Mouse (Mus musculus): ENCODE results near the gene Rapgefl1. TPM values are rescaled to one million over a fixed set of nuclear protein-coding genes. Genes with fewer than 3 reads are reported as not detected.
A peak's percentile ranks its signal among the peaks of the same experiment; 100 is the strongest.

Rapgefl1 gene
- polyA plus RNA-seq, 1 experiment from 2014 or later, result 0.57 TPM

GRCm38 (mm10) chr11:98839897-98840296 lies 3.3 kb downstream of the Rapgefl1 start:
- H3K27me3 ChIP-seq (ENCODE audit: control insufficient read depth, insufficient read depth, low read length), result peaks cover 32% of the 10 kb centered on the region
- no peak for ATAC-seq (replicated peaks; ENCODE audit: insufficient number of reproducible peaks, low FRiP score, low TSS enrichment)
- H3K4me3 ChIP-seq (ENCODE audit: low read depth, low read length), result no peak overlapping the region
- H3K4me1 ChIP-seq (ENCODE audit: control insufficient read depth, insufficient read depth, low read length), result peaks cover 16% of the 10 kb centered on the region
- H3K4me2 ChIP-seq, result no peak overlapping the region
- no peaks in the 10 kb centered on the region for H3K36me3 ChIP-seq (ENCODE audit: control insufficient read depth, insufficient read depth, low read length)
- WGBS (ENCODE audit: insufficient replicate concordance), result 64% methylated on average over 10 of the region's 10 CpGs
- H3K9ac ChIP-seq (ENCODE audit: low read depth, low read length), result no peak overlapping the region
- H3K27ac ChIP-seq (ENCODE audit: low read depth, low read length), result no peak overlapping the region
- no peaks in the 10 kb centered on the region for H3K9me3 ChIP-seq (replicated peaks; ENCODE audit: control insufficient read depth, low read length)

- peaks cover 6% of the 10 kb centered on the region; the same call in 1 of the 2 replicates for H3K4me1 ChIP-seq (ENCODE audit: control insufficient read depth, insufficient read depth, low read length)
- WGBS (ENCODE audit: insufficient replicate concordance), result 45% methylated on average over 13 of the region's 13 CpGs
- no peaks in the 10 kb centered on the region for H3K27me3 ChIP-seq (ENCODE audit: control insufficient read depth, insufficient read depth, low read length)
- no peak overlapping the region for H3K27ac ChIP-seq (ENCODE audit: low read depth, low read length)
- ATAC-seq (replicated peaks; ENCODE audit: insufficient number of reproducible peaks, low FRiP score, low TSS enrichment), result no peak
- H3K4me2 ChIP-seq, result no peak overlapping the region
- H3K9ac ChIP-seq (ENCODE audit: low read depth, low read length), result no peak overlapping the region
- no peak overlapping the region for H3K4me3 ChIP-seq (ENCODE audit: low read depth, low read length)
- no peaks in the 10 kb centered on the region for H3K36me3 ChIP-seq (ENCODE audit: control insufficient read depth, insufficient read depth, low read length)
- no peaks in the 10 kb centered on the region for H3K9me3 ChIP-seq (replicated peaks; ENCODE audit: control insufficient read depth, low read length)
Observed at GRCm38 (mm10) chr11:98846016-98846415, 9.4 kb downstream of the Rapgefl1 start.

- Histone ChIP-seq H3K9ac (ENCODE audit: low read depth, low read length) (no peak overlapping the region), H3K9me3 (replicated peaks; ENCODE audit: control insufficient read depth, low read length) (no peaks in the 10 kb centered on the region), H3K4me2 (no peak overlapping the region), H3K27me3 (ENCODE audit: control insufficient read depth, insufficient read depth, low read length) (no peaks in the 10 kb centered on the region), H3K36me3 (ENCODE audit: control insufficient read depth, insufficient read depth, low read length) (no peaks in the 10 kb centered on the region), H3K27ac (ENCODE audit: low read depth, low read length) (no peak overlapping the region), H3K4me3 (ENCODE audit: low read depth, low read length) (no peak overlapping the region), H3K4me1 (ENCODE audit: control insufficient read depth, insufficient read depth, low read length) (peaks cover 6% of the 10 kb centered on the region)
- WGBS (ENCODE audit: insufficient replicate concordance), result 46% methylated on average over 19 of the region's 19 CpGs
- ATAC-seq (replicated peaks; ENCODE audit: insufficient number of reproducible peaks, low FRiP score, low TSS enrichment), result no peak
Observed at GRCm38 (mm10) chr11:98846865-98847604, 10.4 kb downstream of the Rapgefl1 start.

- no peaks in the 10 kb centered on the region for H3K9me3 ChIP-seq (replicated peaks; ENCODE audit: control insufficient read depth, low read length)
- peak overlapping the region; percentile 39; the same call in 1 of the 2 replicates for H3K9ac ChIP-seq (ENCODE audit: low read depth, low read length)
- no peak overlapping the region for H3K4me3 ChIP-seq (ENCODE audit: low read depth, low read length)
Observed at GRCm38 (mm10) chr11:98849196-98849894, 12.8 kb downstream of the Rapgefl1 start.

GRCm38 (mm10) chr11:98850100-98851093 lies 13.8 kb downstream of the Rapgefl1 start:
- Histone ChIP-seq H3K9ac (ENCODE audit: low read depth, low read length) (no peak overlapping the region), H3K27me3 (ENCODE audit: control insufficient read depth, insufficient read depth, low read length) (no peaks in the 10 kb centered on the region), H3K27ac (ENCODE audit: low read depth, low read length) (no peak overlapping the region), H3K4me3 (ENCODE audit: low read depth, low read length) (no peak overlapping the region), H3K4me1 (ENCODE audit: control insufficient read depth, insufficient read depth, low read length) (peaks cover 12% of the 10 kb centered on the region), H3K36me3 (ENCODE audit: control insufficient read depth, insufficient read depth, low read length) (no peaks in the 10 kb centered on the region), H3K4me2 (no peak overlapping the region), H3K9me3 (replicated peaks; ENCODE audit: control insufficient read depth, low read length) (no peaks in the 10 kb centered on the region)
- whole genome bisulfite sequencing (ENCODE audit: insufficient replicate concordance), result 67% methylated on average over 26 of the region's 26 CpGs
- no peak for ATAC-seq (replicated peaks; ENCODE audit: insufficient number of reproducible peaks, low FRiP score, low TSS enrichment)

More at GRCm38 (mm10) chr11:98849196-98849894, 12.8 kb downstream of the Rapgefl1 start:
- Histone ChIP-seq H3K4me2 (peak overlapping the region; percentile 33), H3K4me1 (ENCODE audit: control insufficient read depth, insufficient read depth, low read length) (peaks cover 12% of the 10 kb centered on the region), H3K36me3 (ENCODE audit: control insufficient read depth, insufficient read depth, low read length) (no peaks in the 10 kb centered on the region), H3K27ac (ENCODE audit: low read depth, low read length) (no peak overlapping the region), H3K27me3 (ENCODE audit: control insufficient read depth, insufficient read depth, low read length) (no peaks in the 10 kb centered on the region)
- ATAC-seq (replicated peaks; ENCODE audit: insufficient number of reproducible peaks, low FRiP score, low TSS enrichment), result no peak
- WGBS (ENCODE audit: insufficient replicate concordance), result 13% methylated on average over 19 of the region's 19 CpGs

GRCm38 (mm10) chr11:98854116-98854515 lies 17.5 kb downstream of the Rapgefl1 start:
- Histone ChIP-seq H3K36me3 (ENCODE audit: control insufficient read depth, insufficient read depth, low read length) (no peaks in the 10 kb centered on the region), H3K4me1 (ENCODE audit: control insufficient read depth, insufficient read depth, low read length) (peaks cover 10% of the 10 kb centered on the region), H3K27ac (ENCODE audit: low read depth, low read length) (no peak overlapping the region), H3K4me2 (no peak overlapping the region), H3K27me3 (ENCODE audit: control insufficient read depth, insufficient read depth, low read length) (no peaks in the 10 kb centered on the region), H3K9ac (ENCODE audit: low read depth, low read length) (no peak overlapping the region), H3K9me3 (replicated peaks; ENCODE audit: control insufficient read depth, low read length) (no peaks in the 10 kb centered on the region), H3K4me3 (ENCODE audit: low read depth, low read length) (no peak overlapping the region)
- no peak for ATAC-seq (replicated peaks; ENCODE audit: insufficient number of reproducible peaks, low FRiP score, low TSS enrichment)
- WGBS (ENCODE audit: insufficient replicate concordance), result 88% methylated on average over 8 of the region's 8 CpGs

- no peak overlapping the region for H3K4me3 ChIP-seq (ENCODE audit: low read depth, low read length)
- H3K36me3 ChIP-seq (ENCODE audit: control insufficient read depth, insufficient read depth, low read length), result no peaks in the 10 kb centered on the region
- ATAC-seq (replicated peaks; ENCODE audit: insufficient number of reproducible peaks, low FRiP score, low TSS enrichment), result no peak
- no peak overlapping the region for H3K4me2 ChIP-seq
- H3K4me1 ChIP-seq (ENCODE audit: control insufficient read depth, insufficient read depth, low read length), result peaks cover 6% of the 10 kb centered on the region; the same call in 1 of the 2 replicates
- 89% methylated on average over 2 of the region's 2 CpGs for WGBS (ENCODE audit: insufficient replicate concordance)
- H3K27ac ChIP-seq (ENCODE audit: low read depth, low read length), result no peak overlapping the region
- H3K9me3 ChIP-seq (replicated peaks; ENCODE audit: control insufficient read depth, low read length), result no peaks in the 10 kb centered on the region
- H3K9ac ChIP-seq (ENCODE audit: low read depth, low read length), result no peak overlapping the region
- H3K27me3 ChIP-seq (ENCODE audit: control insufficient read depth, insufficient read depth, low read length), result no peaks in the 10 kb centered on the region
Observed at GRCm38 (mm10) chr11:98854659-98855058, 18.1 kb downstream of the Rapgefl1 start.
